Mouse (Mus musculus) retina, postnatal 1 day (tissue): Measurements from ENCODE around the gene Cd68.
"Not testable (repeated sequence)": the region's sequence is repeated elsewhere in the genome, so short reads cannot be mapped to it uniquely, and the experiment has no call there.

ENCODE experiments used
- DNase-seq: peaks from one replicate; pipeline ENCODE4 v3.0.0-alpha.2; 2012

Gene Cd68

DNA sequence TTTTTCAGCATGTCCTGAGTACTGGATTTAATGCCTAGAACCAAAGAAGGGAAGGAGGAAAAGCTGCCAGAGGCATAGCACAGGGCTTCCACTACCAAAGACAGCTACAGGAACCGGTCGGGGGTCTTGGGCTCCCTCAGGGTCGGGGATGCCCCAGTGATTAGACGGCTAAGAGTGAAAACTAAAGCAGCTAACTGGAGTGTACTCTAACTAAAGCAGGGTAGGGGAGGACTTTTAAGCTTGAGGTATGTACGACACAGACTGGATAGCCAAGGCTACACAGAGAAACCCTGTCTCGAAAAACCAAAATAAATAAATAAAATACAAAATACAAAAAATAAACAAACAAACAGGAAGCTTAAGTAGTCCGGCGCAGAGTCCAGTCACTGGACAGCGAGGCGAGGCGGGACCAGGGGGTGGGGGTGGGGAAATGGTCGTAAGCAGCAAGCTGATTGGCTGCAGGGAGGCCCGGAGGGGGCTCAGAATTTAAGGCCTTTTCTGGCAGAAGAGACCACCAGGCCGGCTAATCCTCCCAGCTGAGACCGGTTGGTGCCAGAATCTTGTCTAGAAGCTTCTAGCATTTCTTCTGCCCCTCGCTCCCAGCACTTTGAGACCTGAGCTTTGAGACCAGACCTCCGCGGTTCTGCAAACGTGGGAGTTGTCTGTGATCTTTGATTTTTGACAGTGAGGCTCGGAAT is 44.2 kb downstream of the Cd68 start, which contains the start of gene Sat2:
Sat2 (plus strand) TSS at position 454 of the 698 bp plus-strand sequence.
- DNase-seq: peak; percentile 89

- no peak for DNase-seq
These were observed 45.4 kb downstream of the Cd68 start for GRCm38 (mm10) chr11:69620394-69621081.

GRCm38 (mm10) chr11:69617805-69618204 is 48.1 kb downstream of the Cd68 start, which contains the start of gene Shbg:
Gene Shbg, minus strand, starts transcription at chr11:69617905.
- no peak for DNase-seq

- no peak for DNase-seq
These were observed 49.2 kb downstream of the Cd68 start for GRCm38 (mm10) chr11:69616781-69617180.

- not testable (repeated sequence) for DNase-seq
These were observed 51.7 kb downstream of the Cd68 start for GRCm38 (mm10) chr11:69614257-69614588.
